Mouse (Mus musculus): ENCODE measurements at regions not wholly inside any gene's neighbourhood (a gene's known extent, or its start where the extent isn't known, plus 50 kb on each side); places are given as distances from the start of the nearest gene placed in this dataset.

GRCm38 (mm10) chr14:62001481-62001949 lies 290.9 kb upstream of the Rnaseh2b start:
- no peak for DNase-seq (ENCODE audit: low spot score)

- no peak for DNase-seq (ENCODE audit: low spot score)
These were observed 290.3 kb upstream of the Rnaseh2b start for GRCm38 (mm10) chr14:62002131-62002530.

GRCm38 (mm10) chr14:62003013-62003781 lies 289.2 kb upstream of the Rnaseh2b start:
- DNase-seq (ENCODE audit: low spot score) = peak; percentile 3

GRCm38 (mm10) chr14:62003797-62004196 lies 288.6 kb upstream of the Rnaseh2b start:
- DNase-seq (ENCODE audit: low spot score) = no peak

DNA sequence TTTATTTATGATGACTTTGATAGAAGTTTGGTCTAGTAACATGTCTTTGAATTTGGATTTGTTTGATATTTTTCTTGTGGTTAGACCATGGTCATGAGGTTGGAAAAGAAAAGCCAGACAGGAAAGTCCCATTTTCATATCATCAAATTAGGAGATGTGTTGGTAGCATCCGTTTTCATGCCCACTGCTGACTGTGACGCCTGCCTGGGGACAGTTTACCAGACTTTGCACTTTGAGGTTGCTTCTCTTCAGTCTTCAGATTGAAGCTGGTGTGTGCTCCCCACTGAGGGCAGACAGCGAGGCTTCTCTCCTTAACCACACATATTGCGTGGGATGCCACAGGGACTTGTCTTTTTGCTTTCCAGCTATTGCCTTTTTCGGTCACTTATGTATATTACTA lies 283.7 kb upstream of the Rnaseh2b start:
- no peak for DNase-seq (ENCODE audit: low spot score)

- no peak for DNase-seq (ENCODE audit: low spot score)
These were observed 273.6 kb upstream of the Rnaseh2b start for GRCm38 (mm10) chr14:62018804-62019203.

DNA sequence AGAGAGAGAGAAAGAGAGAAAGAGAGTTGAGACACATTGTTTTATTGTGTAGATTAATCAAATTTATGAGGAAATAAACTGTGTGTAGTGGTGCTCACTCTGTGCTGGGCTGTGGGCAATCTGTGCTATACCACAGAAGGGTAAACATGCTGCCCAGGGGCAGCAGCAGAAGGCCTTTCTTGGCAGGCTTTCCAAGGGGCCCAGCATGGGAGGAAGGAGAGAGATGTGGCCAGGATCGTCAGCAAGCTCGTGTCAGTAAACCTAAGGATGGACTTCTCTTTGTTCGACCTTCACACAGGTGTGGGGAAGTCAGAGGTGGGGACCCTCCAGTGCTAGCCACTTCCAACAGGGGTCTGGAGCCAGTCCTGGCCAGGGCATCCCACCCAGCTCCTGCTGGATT lies 271.4 kb upstream of the Rnaseh2b start:
- DNase-seq (ENCODE audit: low spot score) = no peak

GRCm38 (mm10) chr14:62022193-62022592 lies 270.2 kb upstream of the Rnaseh2b start:
- no peak for DNase-seq (ENCODE audit: low spot score)

- DNase-seq (ENCODE audit: low spot score) = no peak
These were observed 269.4 kb upstream of the Rnaseh2b start for GRCm38 (mm10) chr14:62023022-62023421.

DNA sequence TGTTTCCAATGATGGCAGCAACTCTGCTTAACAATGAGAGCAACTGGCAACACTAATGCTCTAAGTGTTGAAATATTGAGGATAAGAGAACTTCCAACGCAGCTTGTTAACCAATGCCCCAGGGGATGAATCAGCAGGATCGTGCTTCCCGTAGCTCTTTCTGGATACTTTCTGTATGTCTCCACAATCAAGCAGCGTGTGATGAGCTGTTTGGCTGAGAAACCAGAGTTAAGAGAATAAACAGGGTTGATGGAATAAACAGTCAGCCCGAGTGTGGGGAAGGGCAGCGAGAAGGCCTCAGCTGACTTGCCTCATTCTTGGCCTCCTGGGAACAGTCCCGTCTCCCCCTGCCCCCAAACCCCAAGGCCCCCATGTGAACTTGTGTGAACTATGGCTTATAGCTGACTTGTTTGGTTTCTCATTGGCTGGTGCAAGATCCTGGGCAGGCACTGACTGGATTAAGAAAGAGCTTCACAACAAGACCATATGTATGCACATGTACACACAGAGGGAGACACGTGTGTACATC lies 264.6 kb upstream of the Rnaseh2b start:
- no peak for DNase-seq (ENCODE audit: low spot score)

DNA sequence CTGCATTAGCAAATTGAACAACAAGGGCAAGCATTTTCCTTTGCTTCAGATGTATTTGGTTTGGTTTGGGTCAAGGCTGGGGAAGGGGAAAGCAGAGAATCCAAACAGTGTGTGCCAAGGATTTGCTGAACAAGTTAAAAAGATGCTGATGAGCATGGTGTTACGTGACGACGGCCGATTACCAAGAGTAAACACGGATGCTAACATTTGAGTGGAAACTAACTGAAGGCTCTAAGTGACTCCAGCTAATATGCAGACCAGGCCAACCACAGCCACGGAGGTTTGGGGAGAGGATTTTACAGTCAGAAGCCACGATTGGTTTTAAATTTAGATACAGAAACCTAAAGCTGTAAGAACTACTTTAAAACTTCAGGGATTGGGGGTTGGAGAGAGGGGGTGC lies 262.3 kb upstream of the Rnaseh2b start:
- no peak for DNase-seq (ENCODE audit: low spot score)

GRCm38 (mm10) chr14:62033661-62034060 lies 258.7 kb upstream of the Rnaseh2b start:
- DNase-seq (ENCODE audit: low spot score) = no peak

- no peak for DNase-seq (ENCODE audit: low spot score)
These were observed 257.7 kb upstream of the Rnaseh2b start for GRCm38 (mm10) chr14:62034664-62035063.

DNA sequence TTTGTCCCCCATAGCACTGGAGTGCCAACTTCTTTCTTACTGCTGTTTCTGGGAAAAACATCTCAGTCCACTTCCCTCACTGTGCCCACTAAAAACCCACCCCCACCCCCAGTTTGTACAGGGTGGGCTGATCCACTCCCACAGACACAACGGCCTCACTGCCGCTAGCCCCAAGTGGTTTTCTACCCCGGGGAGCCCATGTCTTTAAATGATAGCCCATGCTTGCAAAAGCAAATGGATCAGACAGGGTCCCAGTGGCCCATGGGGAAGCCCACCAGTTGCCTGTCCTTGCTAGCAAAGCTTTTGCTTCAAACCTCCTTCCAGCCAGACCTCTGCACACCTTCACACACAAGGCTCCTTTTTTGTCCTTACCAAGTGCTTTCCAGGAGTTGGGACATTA lies 257.0 kb upstream of the Rnaseh2b start:
- DNase-seq (ENCODE audit: low spot score) = no peak

DNA sequence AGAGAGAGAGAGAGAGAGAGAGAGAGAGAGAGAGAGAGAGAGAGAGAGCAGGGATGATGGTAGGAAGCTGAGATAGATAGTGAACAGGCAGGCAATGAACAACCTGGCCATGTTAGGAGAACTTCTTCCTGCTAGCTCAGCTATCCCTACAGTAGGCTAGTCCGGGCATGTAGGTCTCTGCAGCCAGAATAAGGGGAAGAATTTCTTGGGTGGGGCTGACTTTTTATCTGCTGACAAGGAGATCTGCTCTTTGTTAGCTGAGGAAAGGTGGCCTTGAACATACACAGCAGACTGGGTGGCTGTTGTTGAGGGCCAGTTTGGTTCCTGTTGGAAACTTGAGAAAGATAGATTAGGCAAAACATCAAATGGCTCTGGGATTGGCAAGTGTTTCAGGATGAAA lies 254.9 kb upstream of the Rnaseh2b start:
- DNase-seq (ENCODE audit: low spot score) = no peak

DNA sequence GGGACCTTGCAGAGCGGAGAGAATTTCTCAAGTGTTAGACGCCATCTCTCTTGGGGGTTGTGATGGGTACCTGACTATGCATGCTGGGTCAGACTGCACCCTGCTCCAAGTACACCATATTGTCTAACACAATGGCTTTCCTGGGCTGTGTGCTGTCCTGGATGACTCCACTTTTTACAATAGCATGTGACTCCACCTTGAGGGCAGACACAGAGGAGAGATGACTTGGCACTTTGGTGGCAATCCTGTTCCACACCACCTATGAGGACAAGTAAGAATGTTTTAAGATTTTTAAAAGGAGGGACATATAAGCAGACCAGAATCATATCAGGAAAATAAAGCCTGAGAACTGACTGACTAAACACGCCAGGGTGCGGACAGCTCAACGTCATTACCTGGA lies 254.5 kb upstream of the Rnaseh2b start:
- no peak for DNase-seq (ENCODE audit: low spot score)

DNA sequence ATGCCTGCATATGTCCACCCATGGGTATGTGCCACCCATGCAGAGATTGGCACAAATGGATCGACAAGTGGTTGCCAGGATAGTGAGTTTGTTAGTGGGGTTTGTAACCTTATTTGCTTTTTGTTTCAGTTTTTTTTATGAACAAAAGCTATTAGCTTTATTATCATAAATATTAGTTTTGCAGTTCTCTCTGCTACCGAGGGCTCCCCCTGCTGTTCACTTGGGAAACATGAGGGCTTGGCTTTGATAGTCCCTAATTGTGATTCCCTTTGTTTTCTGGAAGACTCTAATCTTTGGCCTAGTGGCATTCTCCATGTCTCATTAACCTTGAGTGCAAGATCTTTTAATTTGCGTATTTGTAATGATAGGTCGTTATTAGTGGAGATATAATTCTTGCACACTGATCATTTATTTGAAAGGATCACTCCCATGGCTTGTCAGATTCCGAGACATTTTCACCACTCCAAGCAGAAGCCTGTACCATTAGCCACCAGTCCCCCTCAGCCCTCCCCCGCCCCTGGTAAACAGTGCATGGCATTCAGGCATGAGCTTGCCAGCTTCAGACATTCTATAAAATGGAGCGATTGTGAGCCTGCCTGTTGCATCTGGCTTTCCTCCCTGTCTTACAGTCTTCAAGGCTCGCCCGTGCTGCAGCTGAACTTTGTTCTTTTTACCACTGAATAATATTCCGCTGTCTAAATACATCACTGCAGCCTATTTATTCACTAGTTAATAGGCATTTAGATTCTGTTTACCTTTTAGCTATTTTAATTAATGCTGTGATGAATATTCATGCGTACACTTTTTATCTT lies 249.9 kb upstream of the Rnaseh2b start:
- peak; percentile 62 for DNase-seq (ENCODE audit: low spot score)

- no peak for DNase-seq (ENCODE audit: low spot score)
These were observed 249.3 kb upstream of the Rnaseh2b start for GRCm38 (mm10) chr14:62043117-62043422.

DNA sequence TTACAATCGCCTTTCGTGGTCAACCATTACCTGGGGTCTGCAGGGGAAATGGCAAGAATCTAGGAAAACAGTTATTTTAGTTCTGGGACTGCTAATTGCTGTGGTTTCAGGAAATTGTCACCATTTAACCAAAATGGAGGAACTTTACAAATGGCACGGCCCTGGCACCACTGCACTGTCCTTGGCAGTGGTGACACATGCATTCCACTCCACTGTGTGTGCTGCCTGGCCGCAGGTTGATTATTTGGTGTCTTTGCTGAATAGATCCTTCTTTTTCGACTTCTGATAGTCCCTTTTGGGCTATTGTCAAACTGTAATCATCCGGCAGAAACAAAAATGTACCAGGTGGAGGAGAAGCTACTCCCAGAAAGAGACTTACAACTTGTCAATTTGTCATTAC lies 241.4 kb upstream of the Rnaseh2b start:
- no peak for DNase-seq (ENCODE audit: low spot score)

GRCm38 (mm10) chr14:62051923-62052322 lies 240.5 kb upstream of the Rnaseh2b start:
- DNase-seq (ENCODE audit: low spot score) = no peak

DNA sequence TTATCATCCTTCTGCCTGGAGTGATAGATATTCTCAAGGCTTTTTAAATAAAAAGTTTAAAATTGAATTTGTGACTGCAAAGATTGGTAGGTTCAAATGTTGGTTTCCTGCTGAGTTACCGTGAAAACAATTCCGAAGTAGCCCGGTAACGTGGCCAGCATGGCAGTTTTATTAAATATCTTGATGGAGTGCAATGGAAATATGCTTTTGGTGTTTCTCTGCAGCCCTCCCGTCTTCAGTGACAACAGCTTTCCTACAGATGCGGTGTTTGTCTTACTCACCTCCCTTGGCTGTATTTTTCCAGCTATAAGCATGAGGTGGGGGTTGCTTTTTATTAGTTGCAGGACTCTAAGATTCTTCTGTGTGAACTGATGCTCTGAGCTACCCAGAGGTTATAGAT lies 239.4 kb upstream of the Rnaseh2b start:
- no peak for DNase-seq (ENCODE audit: low spot score)

GRCm38 (mm10) chr14:62057096-62057495 lies 235.3 kb upstream of the Rnaseh2b start:
- no peak for DNase-seq (ENCODE audit: low spot score)

- no peak for DNase-seq (ENCODE audit: low spot score)
These were observed 234.3 kb upstream of the Rnaseh2b start for GRCm38 (mm10) chr14:62058100-62058499.

Measured in ovary, postnatal 14 days (tissue).